Mouse (Mus musculus) G1E (cell line): ENCODE results near the gene Zfp384.

Source experiments
- CTCF ChIP-seq: IDR thresholded peaks from 2 replicates; pipeline ENCODE4 v1.5.1; 2012; ENCODE audit warnings: low read depth, low read length, inconsistent platforms, mixed read lengths
- POLR2AphosphoS5 ChIP-seq: IDR thresholded peaks from 2 replicates; pipeline ENCODE4 v1.6.1; 2012; ENCODE audit warnings: low read depth, low read length, inconsistent platforms; ENCODE audit not compliant: insufficient replicate concordance

GRCm38 (mm10) chr6:124995246-124995645 is 13.7 kb upstream of the Zfp384 start:
- TF ChIP-seq CTCF (no peak), POLR2AphosphoS5 (no peak)
